Mouse (Mus musculus) erythroblast, embryonic 14.5 days (primary cell): ENCODE measurements around the gene Pdcd1lg2.

Source experiments
- GATA1 ChIP-seq: IDR thresholded peaks from 2 replicates; pipeline ENCODE4 v1.6.1; 2012; ENCODE audit warnings: low read length, inconsistent platforms, mixed read lengths
- TAL1 ChIP-seq: IDR thresholded peaks from 3 replicates; pipeline ENCODE4 v1.6.1; 2012; ENCODE audit warnings: low read length, inconsistent platforms, mixed read lengths

DNA sequence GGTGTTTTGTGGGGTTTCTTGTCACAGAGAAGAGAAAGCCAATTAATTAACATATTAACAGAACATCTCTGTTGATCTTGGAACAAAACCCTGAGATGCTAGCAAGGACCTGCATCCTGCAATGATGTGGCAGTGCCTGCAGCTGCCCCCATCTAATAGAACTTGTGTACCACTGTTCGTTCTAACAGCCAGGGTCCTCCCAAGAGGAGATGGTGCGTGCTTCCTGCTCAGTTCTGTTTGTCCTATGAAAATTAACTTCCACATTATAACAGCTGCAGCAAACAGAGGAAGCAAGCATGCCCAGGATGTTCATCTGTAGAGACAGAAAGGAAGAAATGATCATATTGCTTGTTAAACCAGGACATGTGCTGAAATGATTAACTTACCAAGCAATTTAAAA, 73.8 kb downstream of the Pdcd1lg2 start:
- no peak for TF ChIP-seq GATA1
- TF ChIP-seq TAL1: no peak
